Mouse (Mus musculus) heart, postnatal 10 days (tissue): ENCODE measurements around the gene Mmachc. TPM values are rescaled to one million over a fixed set of nuclear protein-coding genes. Genes with fewer than 3 reads are reported as not detected.

Experiments
- DNase-seq, 2 experiments: peaks; one replicate each; pipeline ENCODE4 v3.0.0; 2021
- intact Hi-C: fragments of 180-260 bp; cut with DNase I; formaldehyde crosslinking; loops from one replicate; pipeline ENCODE4 v1.15.1; 2025
- total RNA-seq, 2 experiments: library from RNA; stranded (reverse); gene quantifications; 2 replicates each; pipeline ENCODE4 v1.2.3; 2021

Gene Mmachc
- total RNA-seq, 2 experiments from 2014 or later = 32.8 to 40.0 TPM

DNA sequence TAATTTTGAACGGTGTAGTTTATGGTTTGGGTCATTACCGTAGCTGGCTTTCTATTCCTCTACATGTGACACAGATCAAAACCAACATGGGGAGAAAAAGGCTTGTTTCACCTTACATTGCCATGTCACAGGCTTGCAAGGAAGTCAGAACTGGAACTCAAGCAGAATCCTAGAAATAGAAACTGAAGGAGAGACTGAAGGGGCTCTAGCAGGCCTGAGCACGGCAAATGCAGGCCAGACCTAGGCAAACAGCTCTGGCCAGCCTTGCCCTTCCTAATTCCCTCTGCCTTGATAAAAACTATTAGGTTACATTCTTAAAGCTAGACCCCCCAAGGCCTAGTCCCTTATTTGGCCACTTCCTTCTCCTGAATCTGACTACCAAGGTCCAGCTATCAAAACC is 52.5 kb downstream of the Mmachc start:
- intact Hi-C loops = no loop called here
- no peak for DNase-seq

DNA sequence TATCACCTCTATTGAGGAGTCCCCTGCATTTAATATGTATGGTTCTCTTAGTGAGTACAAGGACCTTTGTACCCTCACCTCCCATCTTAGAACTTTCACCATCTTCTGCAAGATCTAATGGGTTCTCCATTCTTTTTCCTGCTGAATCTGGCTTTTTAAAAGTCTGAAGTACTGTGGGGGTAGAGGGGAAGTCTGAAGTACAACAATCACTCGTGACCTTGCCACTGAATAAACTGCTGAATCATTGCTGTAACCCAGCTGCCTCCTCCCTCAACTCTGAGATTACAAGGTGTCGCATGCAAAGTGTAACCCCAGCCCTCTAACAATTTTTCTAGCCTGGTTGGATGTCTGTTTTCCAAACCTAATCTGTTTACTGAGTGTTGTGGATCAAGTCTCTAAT is 53.1 kb downstream of the Mmachc start:
- intact Hi-C loops = no loop called here
- no peak for DNase-seq

- DNase-seq = no peak
- intact Hi-C loops = no loop called here
Measured at GRCm38 (mm10) chr4:116653228-116653627, 55.0 kb downstream of the Mmachc start.

Other genes with a start within 250 kb of the Mmachc start
- gene Mast2, start 244.2 kb downstream of the Mmachc start, total RNA-seq = 10 to 100 TPM; 90.2 to 97.5 TPM
- 10 to 100 TPM; 15.1 to 17.1 TPM for gene Ipp, start 200.9 kb downstream of the Mmachc start, total RNA-seq
- gene Tmem69, start 152.5 kb downstream of the Mmachc start, total RNA-seq = 10 to 100 TPM; 19.4 to 19.8 TPM
- gene Gpbp1l1, start 150.7 kb downstream of the Mmachc start, total RNA-seq = 10 to 100 TPM; 67.7 to 72.3 TPM
- 1 to 10 TPM; 2.1 to 3.2 TPM for gene Ccdc17, start 111.8 kb downstream of the Mmachc start, total RNA-seq
- 10 to 100 TPM; 46.4 to 53.6 TPM for gene Nasp, start 80.5 kb downstream of the Mmachc start, total RNA-seq
- 100 to 1,000 TPM; 419 to 457 TPM for gene Akr1a1, start 56.7 kb downstream of the Mmachc start, total RNA-seq
- 100 to 1,000 TPM; 420 to 430 TPM for gene Prdx1, start 22.9 kb downstream of the Mmachc start, total RNA-seq
- 1 to 10 TPM; 8.3 to 9.1 TPM for gene Ccdc163, start 103 bp upstream of the Mmachc start, total RNA-seq
- 1 to 10 TPM; 1.7 to 2.1 TPM for gene Tesk2, start 12.5 kb upstream of the Mmachc start, total RNA-seq
- 10 to 100 TPM; 13.2 to 13.6 TPM for gene Toe1, start 99.2 kb upstream of the Mmachc start, total RNA-seq
- 1 to 10 TPM; 1.7 to 1.9 TPM for gene Mutyh, start 99.3 kb upstream of the Mmachc start, total RNA-seq
- 1 to 10 TPM; 3.5 to 3.8 TPM for gene Hpdl, start 113.3 kb upstream of the Mmachc start, total RNA-seq
- gene Zswim5, start 169.0 kb upstream of the Mmachc start, total RNA-seq = 1 to 10 TPM; 1.5 to 1.6 TPM